Mouse (Mus musculus) hindbrain, embryonic 13.5 days (tissue): ENCODE measurements around the gene M1ap. TPM values are rescaled to one million over a fixed set of nuclear protein-coding genes. Genes with fewer than 3 reads are reported as not detected.

Source experiments
- ATAC-seq: fragments of 200-750 bp; cut with Nextera tagmentation; 2 replicates; pipeline ENCODE4 v1.8.0; 2017; ENCODE audit warnings: moderate TSS enrichment; ENCODE audit not compliant: low FRiP score
- H3K27ac ChIP-seq: fragments of 300-500 bp; sonication (generic); 2 replicates; pipeline ENCODE4 v1.5.1; 2015; ENCODE audit warnings: inconsistent platforms, mild to moderate bottlenecking, moderate library complexity
- H3K27me3 ChIP-seq: fragments of 300-500 bp; sonication (generic); 2 replicates; pipeline ENCODE4 v1.6.1; 2015; ENCODE audit warnings: mild to moderate bottlenecking, inconsistent platforms
- H3K36me3 ChIP-seq: fragments of 300-500 bp; sonication (generic); 2 replicates; pipeline ENCODE4 v1.6.1; 2015; ENCODE audit warnings: mild to moderate bottlenecking, inconsistent platforms
- H3K4me1 ChIP-seq: fragments of 300-500 bp; sonication (generic); replicated peaks from 2 replicates; pipeline ENCODE4 v1.6.1; 2015; ENCODE audit warnings: inconsistent platforms
- H3K4me2 ChIP-seq: fragments of 300-500 bp; sonication (generic); 2 replicates; pipeline ENCODE4 v1.6.1; 2015; ENCODE audit warnings: inconsistent platforms, mild to moderate bottlenecking, moderate library complexity
- H3K4me3 ChIP-seq: fragments of 300-500 bp; sonication (generic); 2 replicates; pipeline ENCODE4 v1.5.1; 2015; ENCODE audit warnings: mild to moderate bottlenecking, inconsistent platforms
- H3K9ac ChIP-seq: fragments of 300-500 bp; sonication (generic); 2 replicates; pipeline ENCODE4 v1.6.1; 2015; ENCODE audit warnings: mild to moderate bottlenecking, inconsistent platforms
- H3K9me3 ChIP-seq: fragments of 300-500 bp; sonication (generic); 2 replicates; pipeline ENCODE4 v1.6.1; 2016; ENCODE audit warnings: inconsistent platforms
- WGBS: fragments of 180-500 bp; shearing (Covaris S2); methylation state at CpG from one replicate; pipeline ENCODE4 v1.1.7; 2015; 5-methylcytosine and 5-hydroxymethylcytosine counted together
- polyA plus RNA-seq: library from polyadenylated mRNA; unstranded; fragments of >200 nt; fragmentation: Nextera tagmentation; extraction: Ambion mirVana; gene quantifications from 2 replicates; pipeline ENCODE4 v1.2.1, GENCODE M21; 2015

The M1ap gene
- polyA plus RNA-seq, 1 experiment from 2014 or later, result not detected

DNA sequence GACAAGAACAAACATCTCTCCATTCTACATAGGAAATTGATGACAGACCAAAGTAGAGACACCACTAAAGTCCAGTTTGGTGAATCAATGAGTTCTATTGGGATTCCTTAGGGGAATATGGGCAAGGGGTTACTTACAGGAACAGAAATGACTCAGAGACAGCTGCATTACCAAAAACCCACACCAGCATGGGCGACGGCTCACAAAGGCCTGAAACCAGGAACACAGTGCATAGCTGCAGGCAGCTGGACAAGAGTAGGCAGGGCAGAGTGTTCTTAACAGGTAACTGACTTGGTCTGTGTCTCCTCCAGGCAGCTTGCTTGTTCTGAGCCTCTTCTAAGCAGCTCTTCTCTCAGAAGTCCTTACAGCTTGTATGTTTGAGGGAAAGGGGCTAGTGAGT lies 69.0 kb downstream of the M1ap start:
- 84% methylated on average over 2 of the region's 2 CpGs for WGBS
- no peaks in the 10 kb centered on the region for H3K9me3 ChIP-seq
- H3K27me3 ChIP-seq, result 0 out of 2 replicates have a peak, but pooled peaks cover 3% of the 10 kb centered on the region
- no peak overlapping the region for H3K9ac ChIP-seq
- H3K36me3 ChIP-seq, result no peaks in the 10 kb centered on the region
- H3K4me2 ChIP-seq, result no peak overlapping the region
- no peak for ATAC-seq
- H3K4me1 ChIP-seq, result no peaks in the 10 kb centered on the region
- no peak overlapping the region for H3K4me3 ChIP-seq
- H3K27ac ChIP-seq, result no peak overlapping the region

- H3K27me3 ChIP-seq, result no peaks in the 10 kb centered on the region
- H3K9me3 ChIP-seq, result no peaks in the 10 kb centered on the region
- no peak overlapping the region for H3K4me2 ChIP-seq
- no peak for ATAC-seq
- no peaks in the 10 kb centered on the region for H3K4me1 ChIP-seq
- H3K4me3 ChIP-seq, result no peak overlapping the region
- WGBS, result 70% methylated on average over 3 of the region's 3 CpGs
- H3K36me3 ChIP-seq, result no peaks in the 10 kb centered on the region
- no peak overlapping the region for H3K9ac ChIP-seq
- H3K27ac ChIP-seq, result no peak overlapping the region
These were observed 70.5 kb downstream of the M1ap start for GRCm38 (mm10) chr6:83017190-83017589.

DNA sequence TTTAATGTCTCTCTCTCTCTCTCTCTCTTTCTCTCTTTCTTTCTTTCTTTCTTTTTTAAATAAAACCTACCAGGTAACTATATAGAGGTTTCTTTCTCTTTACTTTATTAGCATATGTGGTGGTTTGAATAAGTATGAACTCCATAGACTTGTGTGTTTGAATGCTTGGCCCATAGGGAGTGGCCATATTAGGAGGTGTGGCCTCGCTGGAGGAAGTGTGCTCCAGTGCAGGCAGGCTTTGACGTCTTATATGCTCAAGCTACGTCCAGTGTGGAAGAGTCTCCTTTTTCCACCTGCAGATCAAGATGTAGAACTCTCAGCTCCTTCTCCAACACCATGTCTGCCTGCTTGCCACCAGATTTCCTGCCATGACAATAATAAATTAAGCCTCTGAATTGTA lies 72.3 kb downstream of the M1ap start:
- 67% methylated on average over 3 of the region's 3 CpGs for WGBS
- no peaks in the 10 kb centered on the region for H3K36me3 ChIP-seq
- no peaks in the 10 kb centered on the region for H3K4me1 ChIP-seq
- no peak overlapping the region for H3K9ac ChIP-seq
- H3K9me3 ChIP-seq, result no peaks in the 10 kb centered on the region
- no peak overlapping the region for H3K27ac ChIP-seq
- no peak overlapping the region for H3K4me2 ChIP-seq
- H3K4me3 ChIP-seq, result no peak overlapping the region
- H3K27me3 ChIP-seq, result no peaks in the 10 kb centered on the region
- ATAC-seq, result no peak

DNA sequence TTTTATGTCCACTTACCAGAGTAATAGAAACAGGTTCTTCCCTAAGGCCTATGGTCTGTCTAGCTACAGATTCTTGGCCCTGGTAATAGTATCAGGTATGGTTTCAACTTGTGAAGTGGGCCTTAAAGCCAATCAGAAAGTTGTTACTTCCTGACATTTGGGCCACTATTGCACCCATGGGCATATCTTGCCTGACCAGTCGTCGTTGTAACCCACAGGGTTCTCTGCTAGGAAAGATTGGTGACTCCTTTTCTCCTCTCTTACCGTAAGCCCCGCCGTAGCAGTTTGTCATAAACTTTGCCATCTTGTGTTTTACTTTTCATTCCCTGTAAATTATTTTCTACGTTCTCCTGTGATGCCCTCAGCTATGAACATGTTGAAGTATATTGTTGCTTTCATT lies 73.4 kb downstream of the M1ap start:
- no peak overlapping the region for H3K9ac ChIP-seq
- no peaks in the 10 kb centered on the region for H3K4me1 ChIP-seq
- no peak overlapping the region for H3K4me3 ChIP-seq
- no peaks in the 10 kb centered on the region for H3K36me3 ChIP-seq
- no peaks in the 10 kb centered on the region for H3K27me3 ChIP-seq
- no peak overlapping the region for H3K27ac ChIP-seq
- no peaks in the 10 kb centered on the region for H3K9me3 ChIP-seq
- WGBS, result 92% methylated on average over 6 of the region's 6 CpGs
- no peak overlapping the region for H3K4me2 ChIP-seq
- ATAC-seq, result no peak

GRCm38 (mm10) chr6:83020836-83021593 lies 74.3 kb downstream of the M1ap start:
- Histone ChIP-seq H3K36me3 (no peaks in the 10 kb centered on the region), H3K9me3 (no peaks in the 10 kb centered on the region), H3K27me3 (no peaks in the 10 kb centered on the region), H3K27ac (no peak overlapping the region), H3K4me2 (no peak overlapping the region), H3K4me3 (no peak overlapping the region), H3K9ac (no peak overlapping the region), H3K4me1 (no peaks in the 10 kb centered on the region)
- WGBS, result 76% methylated on average over 4 of the region's 4 CpGs
- no peak for ATAC-seq

DNA sequence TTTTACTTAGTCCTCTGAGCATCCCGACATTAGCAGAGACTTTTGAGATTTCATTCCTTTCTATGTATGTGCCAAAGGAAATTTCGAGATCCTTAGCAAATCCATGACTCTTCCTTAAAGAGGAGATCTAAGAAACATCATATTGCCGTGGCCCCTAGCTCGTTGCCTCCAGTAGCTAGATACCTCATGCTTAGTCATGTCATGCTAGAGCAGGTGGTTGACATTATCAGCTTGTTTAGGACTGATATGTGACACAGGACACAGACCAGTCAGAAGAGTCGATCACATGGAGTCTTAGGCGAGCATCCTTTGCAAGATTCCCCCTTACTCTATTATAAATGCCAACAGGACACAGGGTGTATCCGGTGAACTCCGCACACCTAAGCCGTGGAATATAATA lies 76.3 kb downstream of the M1ap start:
- no peak overlapping the region for H3K4me3 ChIP-seq
- H3K36me3 ChIP-seq, result no peaks in the 10 kb centered on the region
- no peak overlapping the region for H3K9ac ChIP-seq
- no peak overlapping the region for H3K27ac ChIP-seq
- peaks cover 11% of the 10 kb centered on the region for H3K27me3 ChIP-seq
- no peak for ATAC-seq
- no peaks in the 10 kb centered on the region for H3K9me3 ChIP-seq
- H3K4me2 ChIP-seq, result no peak overlapping the region
- H3K4me1 ChIP-seq, result no peaks in the 10 kb centered on the region
- WGBS, result 89% methylated on average over 9 of the region's 9 CpGs

DNA sequence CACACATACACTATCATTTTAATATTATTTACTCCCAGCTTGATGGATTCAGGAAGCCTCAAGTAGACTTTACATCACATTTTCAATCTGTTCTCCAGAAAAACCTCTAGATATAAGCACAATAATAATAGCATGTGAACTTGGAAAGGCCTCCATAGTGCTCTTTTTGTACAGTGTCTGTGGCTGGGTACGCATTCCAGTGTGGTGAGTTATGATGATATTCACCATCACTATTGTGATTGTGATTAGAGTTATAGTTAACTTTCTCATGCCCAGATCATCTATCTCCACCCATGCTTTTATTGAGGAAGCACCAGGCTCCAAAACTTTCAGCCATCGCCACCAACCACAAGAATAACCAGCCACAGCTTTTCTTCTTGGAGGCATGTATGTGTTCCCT lies 77.1 kb downstream of the M1ap start:
- no peak for ATAC-seq
- H3K9me3 ChIP-seq, result no peaks in the 10 kb centered on the region
- no peaks in the 10 kb centered on the region for H3K36me3 ChIP-seq
- H3K4me3 ChIP-seq, result no peak overlapping the region
- H3K27ac ChIP-seq, result no peak overlapping the region
- no peak overlapping the region for H3K9ac ChIP-seq
- WGBS, result 98% methylated on average over 2 of the region's 2 CpGs
- no peak overlapping the region for H3K4me2 ChIP-seq
- no peaks in the 10 kb centered on the region for H3K4me1 ChIP-seq
- H3K27me3 ChIP-seq, result peaks cover 17% of the 10 kb centered on the region

DNA sequence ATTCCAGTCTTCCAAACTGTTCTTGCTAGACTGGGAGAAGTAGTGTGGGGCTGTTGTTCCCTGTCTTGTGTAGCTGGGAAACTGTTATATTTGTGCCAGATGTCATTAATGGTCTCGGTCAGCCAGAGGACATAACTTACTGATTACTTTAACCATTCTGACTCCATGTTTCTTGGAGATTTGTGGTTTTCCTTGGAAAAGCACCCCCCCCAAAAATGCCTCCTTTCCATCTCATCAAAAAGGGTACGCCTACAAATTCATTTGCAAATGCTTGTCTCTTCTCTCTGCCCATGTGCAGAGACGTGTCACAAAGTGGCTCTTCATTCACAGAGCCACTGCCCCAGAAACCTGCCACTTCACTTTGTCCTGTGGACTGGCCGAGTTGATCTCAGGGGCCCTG lies 77.7 kb downstream of the M1ap start:
- Histone ChIP-seq H3K4me1 (no peaks in the 10 kb centered on the region), H3K4me3 (no peak overlapping the region), H3K9ac (no peak overlapping the region), H3K36me3 (no peaks in the 10 kb centered on the region), H3K27me3 (peaks cover 21% of the 10 kb centered on the region), H3K9me3 (no peaks in the 10 kb centered on the region), H3K27ac (no peak overlapping the region), H3K4me2 (no peak overlapping the region)
- WGBS, result 73% methylated on average over 4 of the region's 4 CpGs
- no peak for ATAC-seq

DNA sequence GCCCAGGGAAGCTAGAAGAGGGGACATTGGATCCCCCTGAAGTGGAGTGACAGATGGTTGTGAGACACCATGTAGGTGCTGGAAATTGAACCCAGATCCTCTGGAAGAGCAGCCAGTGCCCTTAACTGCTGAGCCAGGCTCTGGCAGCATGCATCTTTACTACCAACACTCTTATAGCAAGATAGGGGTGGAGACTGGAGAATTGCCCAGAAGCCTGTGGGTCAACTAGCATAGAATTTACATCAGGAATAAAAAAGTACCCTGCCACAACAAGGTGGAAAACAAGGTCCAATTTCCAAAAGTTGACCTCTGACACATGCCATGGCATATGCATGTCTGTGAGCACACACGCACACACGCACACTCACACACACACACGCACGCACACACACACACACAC lies 78.5 kb downstream of the M1ap start:
- Histone ChIP-seq H3K4me1 (no peaks in the 10 kb centered on the region), H3K9ac (no peak overlapping the region), H3K27ac (no peak overlapping the region), H3K9me3 (no peaks in the 10 kb centered on the region), H3K4me2 (no peak overlapping the region), H3K27me3 (peaks cover 29% of the 10 kb centered on the region), H3K36me3 (no peaks in the 10 kb centered on the region), H3K4me3 (no peak overlapping the region)
- 100% methylated on average over 4 of the region's 4 CpGs for WGBS
- no peak for ATAC-seq

DNA sequence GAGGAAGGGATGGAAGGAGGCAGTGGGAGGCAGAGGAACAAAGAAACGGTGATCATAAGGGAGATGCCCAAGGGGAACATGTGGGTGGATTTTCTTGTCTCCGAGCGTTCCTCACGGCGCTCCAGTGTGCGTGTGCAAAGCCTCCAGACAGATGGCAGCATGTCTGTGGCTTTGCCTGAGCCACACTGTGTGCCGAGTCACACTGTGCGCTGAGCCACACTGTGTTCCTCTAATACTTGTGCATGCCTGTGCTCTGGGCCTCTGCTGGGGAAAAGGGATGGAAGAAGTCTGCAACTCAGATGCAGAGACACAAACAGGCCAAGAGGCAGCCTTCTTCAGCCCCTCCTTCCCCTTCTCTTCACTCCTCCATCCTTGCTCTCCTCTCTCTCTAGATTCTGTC lies 80.6 kb downstream of the M1ap start:
- no peak for ATAC-seq
- Histone ChIP-seq H3K27me3 (peaks cover 49% of the 10 kb centered on the region), H3K9ac (no peak overlapping the region), H3K36me3 (no peaks in the 10 kb centered on the region), H3K4me1 (peaks cover 5% of the 10 kb centered on the region), H3K4me2 (no peak overlapping the region), H3K27ac (no peak overlapping the region), H3K9me3 (no peaks in the 10 kb centered on the region), H3K4me3 (no peak overlapping the region)
- 68% methylated on average over 8 of the region's 8 CpGs for WGBS

DNA sequence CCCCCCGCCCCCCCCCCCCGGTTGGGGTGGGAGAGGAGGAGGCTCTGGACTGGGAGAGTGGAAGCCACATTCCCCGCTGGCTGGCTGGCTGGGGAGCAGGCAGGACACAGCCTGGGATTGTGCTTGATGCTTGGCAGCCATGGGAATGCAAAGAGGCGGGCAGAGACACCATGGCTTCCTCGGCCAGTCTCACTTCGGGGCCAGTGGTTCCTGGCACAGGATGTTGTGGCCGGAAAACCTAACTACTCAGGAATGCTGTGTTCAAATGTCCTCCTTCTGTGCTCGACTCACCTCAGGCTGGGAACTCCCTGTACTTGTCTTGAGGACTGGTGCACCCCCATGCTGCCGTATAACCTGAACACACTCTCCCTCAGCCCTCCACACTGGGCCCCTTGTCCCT lies 81.0 kb downstream of the M1ap start:
- no peak for ATAC-seq
- H3K4me1 ChIP-seq, result peaks cover 9% of the 10 kb centered on the region
- H3K27me3 ChIP-seq, result peaks cover 53% of the 10 kb centered on the region
- H3K9me3 ChIP-seq, result no peaks in the 10 kb centered on the region
- no peaks in the 10 kb centered on the region for H3K36me3 ChIP-seq
- WGBS, result 62% methylated on average over 7 of the region's 9 CpGs
- no peak overlapping the region for H3K9ac ChIP-seq
- H3K4me2 ChIP-seq, result no peak overlapping the region
- no peak overlapping the region for H3K27ac ChIP-seq
- H3K4me3 ChIP-seq, result no peak overlapping the region

- Histone ChIP-seq H3K9me3 (no peaks in the 10 kb centered on the region), H3K27ac (no peak overlapping the region), H3K4me1 (peaks cover 29% of the 10 kb centered on the region), H3K27me3 (peaks cover 73% of the 10 kb centered on the region), H3K4me2 (no peak overlapping the region), H3K4me3 (no peak overlapping the region), H3K9ac (0 out of 2 replicates have a peak overlapping the region, but pooled peaks have one; percentile 35), H3K36me3 (no peaks in the 10 kb centered on the region)
- 28% methylated on average over 10 of the region's 10 CpGs for WGBS
- no peak for ATAC-seq
These were observed 83.1 kb downstream of the M1ap start for GRCm38 (mm10) chr6:83029777-83030176.

DNA sequence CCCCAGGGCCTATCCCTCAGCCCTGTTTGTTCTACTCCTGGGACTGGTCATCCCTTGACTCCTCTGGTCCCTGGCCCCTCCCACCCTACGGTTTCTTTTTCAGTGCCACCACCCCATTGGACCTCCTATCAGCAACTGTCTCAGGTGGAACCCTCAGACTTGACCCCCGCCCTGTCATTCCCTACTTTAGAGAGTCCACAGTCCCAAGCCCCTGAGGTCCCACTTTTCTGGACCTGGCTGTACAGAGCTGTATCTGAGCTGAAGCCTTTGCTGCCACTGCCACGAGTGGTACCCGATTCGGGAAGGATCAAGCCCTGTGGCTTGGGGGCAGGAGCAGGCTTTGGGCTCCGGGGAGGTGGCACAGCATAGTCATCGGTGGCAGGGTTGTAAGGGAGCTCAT lies 84.4 kb downstream of the M1ap start:
- Histone ChIP-seq H3K4me2 (no peak overlapping the region), H3K9ac (no peak overlapping the region), H3K36me3 (no peaks in the 10 kb centered on the region), H3K27ac (no peak overlapping the region), H3K9me3 (no peaks in the 10 kb centered on the region), H3K4me1 (peaks cover 29% of the 10 kb centered on the region), H3K27me3 (peaks cover 83% of the 10 kb centered on the region), H3K4me3 (no peak overlapping the region)
- ATAC-seq, result no peak
- 66% methylated on average over 7 of the region's 7 CpGs for WGBS
